ENCODE assay signal across 8 mouse cellular contexts in genomic region chr15:102239260-102239590, GRCm38 (mm10). TPM values are rescaled to one million over a fixed set of nuclear protein-coding genes. Genes with fewer than 3 reads are reported as not detected.
DNase-seq lines count a peak whose midpoint lies in the region; ATAC-seq and TF ChIP-seq lines count a peak whose summit lies in the region.

No protein-coding gene starts in this region.

- 13% methylated on average over 9 of the region's 9 CpGs for WGBS in embryonic facial prominence, embryonic 10.5 days
- WGBS in heart, embryonic 14.5 days = 7% methylated on average over 9 of the region's 9 CpGs
- WGBS in lung, embryonic 14.5 days = 11% methylated on average over 9 of the region's 9 CpGs
- 10% methylated on average over 9 of the region's 9 CpGs for WGBS in neural tube, embryonic 15.5 days

- TF ChIP-seq EP300 in CH12.LX (IDR thresholded peaks at IDR 0.05; ENCODE audit: low read length) = no peak

- no peaks in the 10 kb centered on the region for H3K9me3 ChIP-seq in CH12.LX (replicated peaks; ENCODE audit: low read length)
- H3K9me3 ChIP-seq in embryonic facial prominence, embryonic 10.5 days = no peaks in the 10 kb centered on the region
- no peaks in the 10 kb centered on the region for H3K9me3 ChIP-seq in heart, embryonic 14.5 days (ENCODE audit: control insufficient read depth, low read length)
- no peaks in the 10 kb centered on the region for H3K9me3 ChIP-seq in lung, embryonic 14.5 days (ENCODE audit: low read depth, low read length)
- no peaks in the 10 kb centered on the region for H3K9me3 ChIP-seq in neural tube, embryonic 15.5 days (replicated peaks)

- H3K4me3 ChIP-seq in CH12.LX (replicated peaks in 1 of 3; ENCODE audit: low read depth in 2 of 3, low read length in 2 of 3, poor library complexity in 1 of 3) = no peak overlapping the region
- 0 out of 2 replicates have a peak overlapping the region, but pooled peaks have one; percentile 14 for H3K4me3 ChIP-seq in embryonic facial prominence, embryonic 10.5 days
- no peak overlapping the region for H3K4me3 ChIP-seq in heart, embryonic 14.5 days (ENCODE audit: control insufficient read depth in 1 of 2, insufficient read depth in 1 of 2, low read depth in 1 of 2, low read length in 2 of 2)
- no peak overlapping the region for H3K4me3 ChIP-seq in lung, embryonic 14.5 days (ENCODE audit: low read depth, low read length)
- H3K4me3 ChIP-seq in neural tube, embryonic 15.5 days (replicated peaks) = no peak overlapping the region

- no peak overlapping the region for H3K9ac ChIP-seq in CH12.LX (ENCODE audit: insufficient read depth, low read depth)
- H3K9ac ChIP-seq in heart, embryonic 14.5 days (ENCODE audit: low read length) = no peak overlapping the region
- no peak overlapping the region for H3K9ac ChIP-seq in lung, embryonic 14.5 days
- no peak overlapping the region for H3K9ac ChIP-seq in neural tube, embryonic 15.5 days (replicated peaks)

- H3K4me1 ChIP-seq in CH12.LX (ENCODE audit: control insufficient read depth in 1 of 2, insufficient read depth in 2 of 2) = peaks cover 14 to 38% of the 10 kb centered on the region in 2 experiments
- H3K4me1 ChIP-seq in embryonic facial prominence, embryonic 10.5 days = peaks cover 60% of the 10 kb centered on the region
- H3K4me1 ChIP-seq in heart, embryonic 14.5 days (ENCODE audit: control insufficient read depth in 2 of 2, insufficient read depth in 2 of 2, low read length in 2 of 2) = peaks cover 8 to 10% of the 10 kb centered on the region in 2 experiments; a peak in 3 of 4 replicates
- peaks cover 21% of the 10 kb centered on the region for H3K4me1 ChIP-seq in lung, embryonic 14.5 days (ENCODE audit: insufficient read depth)
- H3K4me1 ChIP-seq in neural tube, embryonic 15.5 days = peaks cover 20% of the 10 kb centered on the region

- peak; percentile 75 to 95 for TF ChIP-seq CTCF in CH12.LX (conservative IDR thresholded peaks at IDR 0.05 in 1 of 2, IDR thresholded peaks at IDR 0.05 in 1 of 2; ENCODE audit: low read depth in 2 of 2, low read length in 2 of 2)
- peak; percentile 91 for TF ChIP-seq CTCF in lung, embryonic 14.5 days (IDR thresholded peaks at IDR 0.05; ENCODE audit: low read depth)

- H3K79me2 ChIP-seq in CH12.LX (replicated peaks; ENCODE audit: control insufficient read depth, extremely low read depth, insufficient read depth, poor library complexity, severe bottlenecking) = no peaks in the 10 kb centered on the region

- in situ Hi-C loops in CH12.LX (cut with MboI; ENCODE audit: low pct_ligation_motif_present, low pct_unique_long_range_greater_than_20kb, low sequenced_read_pairs) = loop anchor here (5.0 kb wide), 2 partner anchors 48 to 78 kb away; no protein-coding TSS in a partner anchor

- peaks cover 19% of the 10 kb centered on the region for H3K27me3 ChIP-seq in CH12.LX (replicated peaks)
- peaks cover 29% of the 10 kb centered on the region for H3K27me3 ChIP-seq in embryonic facial prominence, embryonic 10.5 days (replicated peaks; ENCODE audit: low read depth, poor library complexity, severe bottlenecking)
- peaks cover 25% of the 10 kb centered on the region for H3K27me3 ChIP-seq in heart, embryonic 14.5 days (ENCODE audit: control insufficient read depth, insufficient read depth, low read length)
- no peaks in the 10 kb centered on the region for H3K27me3 ChIP-seq in lung, embryonic 14.5 days (ENCODE audit: insufficient read depth, low read length)
- peaks cover 18% of the 10 kb centered on the region for H3K27me3 ChIP-seq in neural tube, embryonic 15.5 days (replicated peaks)

- dilution Hi-C loops in CH12.LX (cut with MboI; ENCODE audit: extremely low pct_ligation_motif_present, extremely low pct_unique_long_range_greater_than_20kb, low sequenced_read_pairs) = no loop called here

- H3K4me2 ChIP-seq in CH12.LX (ENCODE audit: insufficient read depth, low read depth, poor library complexity, severe bottlenecking) = no peak overlapping the region
- H3K4me2 ChIP-seq in heart, embryonic 14.5 days (ENCODE audit: low read length) = no peak overlapping the region
- no peak overlapping the region for H3K4me2 ChIP-seq in lung, embryonic 14.5 days
- no peak overlapping the region for H3K4me2 ChIP-seq in neural tube, embryonic 15.5 days

- 0 out of 2 replicates have a peak, but pooled peaks have one; percentile 60 for ATAC-seq in heart, embryonic 14.5 days (ENCODE audit: insufficient number of reproducible peaks, insufficient read depth, low FRiP score, low read depth)
- peak; percentile 58; the same call in 1 of the 2 replicates for ATAC-seq in lung, embryonic 14.5 days (ENCODE audit: insufficient read depth)
- peak; percentile 59 for ATAC-seq in neural tube, embryonic 15.5 days (ENCODE audit: low FRiP score)

- H3K36me3 ChIP-seq in CH12.LX (replicated peaks in 1 of 2; ENCODE audit: control insufficient read depth in 1 of 2, insufficient read depth in 1 of 2, low read length in 1 of 2) = no peaks in the 10 kb centered on the region
- peaks cover 84% of the 10 kb centered on the region for H3K36me3 ChIP-seq in embryonic facial prominence, embryonic 10.5 days (replicated peaks)
- peaks cover 12% of the 10 kb centered on the region; the same call in 1 of the 2 replicates for H3K36me3 ChIP-seq in heart, embryonic 14.5 days (ENCODE audit: control insufficient read depth, insufficient read depth, low read length)
- peaks cover 76% of the 10 kb centered on the region for H3K36me3 ChIP-seq in lung, embryonic 14.5 days (ENCODE audit: insufficient read depth)
- H3K36me3 ChIP-seq in neural tube, embryonic 15.5 days = peaks cover 10% of the 10 kb centered on the region; the same call in 1 of the 2 replicates

- TF ChIP-seq RAD21 in CH12.LX (IDR thresholded peaks at IDR 0.05; ENCODE audit: low read depth, low read length) = peak; percentile 92

- no peak overlapping the region for H3K27ac ChIP-seq in CH12.LX (ENCODE audit: insufficient read depth, low read depth)
- no peak overlapping the region for H3K27ac ChIP-seq in embryonic facial prominence, embryonic 10.5 days (replicated peaks)
- H3K27ac ChIP-seq in heart, embryonic 14.5 days (replicated peaks in 1 of 2; ENCODE audit: control insufficient read depth in 1 of 2, insufficient read depth in 1 of 2, low read depth in 2 of 2, low read length in 2 of 2) = no peak overlapping the region
- no peak overlapping the region for H3K27ac ChIP-seq in lung, embryonic 14.5 days (ENCODE audit: low read depth)
- H3K27ac ChIP-seq in neural tube, embryonic 15.5 days (replicated peaks) = no peak overlapping the region

- DNase-seq in CH12.LX (ENCODE audit: extremely low read depth) = peak; percentile 81
- DNase-seq in adrenal gland, postnatal 36 days = peak; percentile 85 to 92
- DNase-seq in embryonic facial prominence, embryonic 10.5 days (ENCODE audit: low spot score) = peak; percentile 89
- peak; percentile 87 to 91 for DNase-seq in kidney, postnatal 25 days
- peak; percentile 89 for DNase-seq in lung, embryonic 14.5 days
- DNase-seq in thymus, postnatal 14 days = peak; percentile 85

- TF ChIP-seq POLR2A in CH12.LX (IDR thresholded peaks at IDR 0.05; ENCODE audit: low read depth, low read length) = no peak

RNA-seq across cellular contexts. Expression of gene Itgb7, which starts 7.5 kb away (rescaled TPM):
- total RNA-seq in CH12.LX (2012; rRNA removed) (10.1 and 17.7 TPM in 2 replicates), CH12.LX (2014; rRNA removed) (1.8 and 3.7 TPM in 2 replicates)
- polyA plus RNA-seq in CH12.LX (2012; ENCODE audit: insufficient read length, low read depth) = 2.8 and 4.2 TPM in 2 replicates
- total RNA-seq in adrenal gland, postnatal 36 days (2021) = 1 to 10 TPM; 1.5 to 2.9 TPM
- 1.1 and 1.6 TPM in 2 replicates for polyA plus RNA-seq in embryonic facial prominence, embryonic 10.5 days (2016; fragmentation: Nextera tagmentation; extraction: Ambion mirVana)
- polyA plus RNA-seq in heart, embryonic 14.5 days (2014; fragmentation: Nextera tagmentation; extraction: Ambion mirVana) = 0.65 and 1.4 TPM in 2 replicates
- 1.4 and 2.6 TPM in 2 replicates for polyA plus RNA-seq in lung, embryonic 14.5 days (2014; fragmentation: Nextera tagmentation; extraction: Ambion mirVana)
- polyA plus RNA-seq in neural tube, embryonic 15.5 days (2015; fragmentation: Nextera tagmentation; extraction: Ambion mirVana) = 1.1 and 11.0 TPM in 2 replicates

RNA-seq across cellular contexts. Expression of gene Rarg, which starts 18.1 kb away (rescaled TPM):
- total RNA-seq in CH12.LX (2012; rRNA removed) (0.64 and 0.76 TPM in 2 replicates), CH12.LX (2014; rRNA removed) (0.17 and 0.32 TPM in 2 replicates)
- polyA plus RNA-seq in CH12.LX (2012; ENCODE audit: insufficient read length, low read depth) = 0.63 and 0.76 TPM in 2 replicates
- 10 to 100 TPM; 21.7 to 30.4 TPM for total RNA-seq in adrenal gland, postnatal 36 days (2021)
- 77.8 and 90.2 TPM in 2 replicates for polyA plus RNA-seq in embryonic facial prominence, embryonic 10.5 days (2016; fragmentation: Nextera tagmentation; extraction: Ambion mirVana)
- polyA plus RNA-seq in heart, embryonic 14.5 days (2014; fragmentation: Nextera tagmentation; extraction: Ambion mirVana) = 6.7 and 7.6 TPM in 2 replicates
- polyA plus RNA-seq in lung, embryonic 14.5 days (2014; fragmentation: Nextera tagmentation; extraction: Ambion mirVana) = 38.5 and 38.7 TPM in 2 replicates
- polyA plus RNA-seq in neural tube, embryonic 15.5 days (2015; fragmentation: Nextera tagmentation; extraction: Ambion mirVana) = 7.8 and 11.9 TPM in 2 replicates

RNA-seq across cellular contexts. Expression of gene Gm9918, which starts 31.1 kb away (rescaled TPM):
- total RNA-seq in CH12.LX (2012; rRNA removed) = not detected in 2 replicates
- total RNA-seq in CH12.LX (2014; rRNA removed) = not detected in 2 replicates
- polyA plus RNA-seq in CH12.LX (2012; ENCODE audit: insufficient read length, low read depth) = not detected in 2 replicates
- not detected for total RNA-seq in adrenal gland, postnatal 36 days (2021)
- polyA plus RNA-seq in embryonic facial prominence, embryonic 10.5 days (2016; fragmentation: Nextera tagmentation; extraction: Ambion mirVana) = 0.75 and 1.3 TPM in 2 replicates
- polyA plus RNA-seq in heart, embryonic 14.5 days (2014; fragmentation: Nextera tagmentation; extraction: Ambion mirVana) = 0.15 TPM in 1 of 2 replicates, not detected in the other
- 0.38 and 0.82 TPM in 2 replicates for polyA plus RNA-seq in lung, embryonic 14.5 days (2014; fragmentation: Nextera tagmentation; extraction: Ambion mirVana)
- 0.09 TPM in 1 of 2 replicates, not detected in the other for polyA plus RNA-seq in neural tube, embryonic 15.5 days (2015; fragmentation: Nextera tagmentation; extraction: Ambion mirVana)

RNA-seq across cellular contexts. Expression of gene Csad, which starts 34.7 kb away (rescaled TPM):
- total RNA-seq in CH12.LX (2012; rRNA removed) (2.8 and 4.7 TPM in 2 replicates), CH12.LX (2014; rRNA removed) (3.6 and 3.7 TPM in 2 replicates)
- polyA plus RNA-seq in CH12.LX (2012; ENCODE audit: insufficient read length, low read depth) = 3.8 and 4.2 TPM in 2 replicates
- total RNA-seq in adrenal gland, postnatal 36 days (2021) = 10 to 100 TPM; 79.0 to 83.7 TPM
- 48.6 and 48.7 TPM in 2 replicates for polyA plus RNA-seq in embryonic facial prominence, embryonic 10.5 days (2016; fragmentation: Nextera tagmentation; extraction: Ambion mirVana)
- 35.1 and 36.4 TPM in 2 replicates for polyA plus RNA-seq in heart, embryonic 14.5 days (2014; fragmentation: Nextera tagmentation; extraction: Ambion mirVana)
- 59.1 and 68.1 TPM in 2 replicates for polyA plus RNA-seq in lung, embryonic 14.5 days (2014; fragmentation: Nextera tagmentation; extraction: Ambion mirVana)
- polyA plus RNA-seq in neural tube, embryonic 15.5 days (2015; fragmentation: Nextera tagmentation; extraction: Ambion mirVana) = 33.6 and 43.7 TPM in 2 replicates

RNA-seq across cellular contexts. Expression of gene Zfp740, which starts 36.2 kb away (rescaled TPM):
- 30.5 and 32.1 TPM in 2 replicates for total RNA-seq in CH12.LX (2012; rRNA removed)
- total RNA-seq in CH12.LX (2014; rRNA removed) = 46.1 and 51.9 TPM in 2 replicates
- polyA plus RNA-seq in CH12.LX (2012; ENCODE audit: insufficient read length, low read depth) = 37.4 and 38.7 TPM in 2 replicates
- total RNA-seq in adrenal gland, postnatal 36 days (2021) = 10 to 100 TPM; 52.6 to 66.7 TPM
- polyA plus RNA-seq in embryonic facial prominence, embryonic 10.5 days (2016; fragmentation: Nextera tagmentation; extraction: Ambion mirVana) = 77.6 and 79.3 TPM in 2 replicates
- polyA plus RNA-seq in heart, embryonic 14.5 days (2014; fragmentation: Nextera tagmentation; extraction: Ambion mirVana) = 27.1 and 28.4 TPM in 2 replicates
- 60.4 and 64.1 TPM in 2 replicates for polyA plus RNA-seq in lung, embryonic 14.5 days (2014; fragmentation: Nextera tagmentation; extraction: Ambion mirVana)
- polyA plus RNA-seq in neural tube, embryonic 15.5 days (2015; fragmentation: Nextera tagmentation; extraction: Ambion mirVana) = 45.1 and 48.7 TPM in 2 replicates
